Mouse (Mus musculus): ENCODE data around the gene Med27.

Med27 gene

DNA sequence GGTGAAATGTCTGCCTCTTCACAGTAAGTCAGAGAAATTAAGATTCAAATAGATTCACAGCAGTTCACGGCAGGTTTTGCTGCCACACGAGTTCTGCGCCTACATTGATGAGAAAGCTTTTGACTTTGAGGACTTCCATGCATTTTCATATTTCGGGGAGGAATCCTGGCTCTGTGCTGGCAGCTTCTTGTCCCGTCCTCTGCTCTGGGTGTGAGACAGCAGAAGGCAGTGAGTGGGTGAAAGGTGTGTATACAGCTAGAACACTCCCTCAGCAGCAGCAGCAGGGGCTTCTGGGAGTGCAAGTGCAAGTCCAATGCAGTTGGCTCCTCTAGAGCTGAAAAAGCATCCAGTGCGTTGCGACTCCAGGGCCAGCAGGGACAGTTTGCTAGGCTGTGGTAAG lies 53.6 kb downstream of the Med27 start:
- DNase-seq (ENCODE audit: low spot score) = no peak

DNA sequence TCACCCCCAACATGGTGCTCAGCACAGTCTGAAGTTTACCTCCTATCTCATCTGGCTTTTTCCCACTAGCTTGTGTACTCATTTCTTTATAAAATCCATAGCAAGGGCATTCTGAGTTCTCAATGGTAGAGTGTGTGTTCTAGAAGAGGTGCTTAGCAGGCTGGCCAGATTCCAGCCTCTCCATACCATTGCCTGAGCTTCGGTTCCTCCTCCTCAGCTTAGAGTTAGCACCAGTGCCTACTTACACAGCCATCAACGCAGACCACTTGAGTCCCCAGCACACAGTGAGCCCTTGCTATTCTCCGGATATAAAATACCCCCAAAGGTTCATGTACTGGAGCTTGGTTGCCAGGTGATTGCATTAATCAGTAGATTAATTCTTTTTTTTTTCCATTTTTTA lies 54.2 kb downstream of the Med27 start:
- DNase-seq (ENCODE audit: low spot score) = no peak

DNA sequence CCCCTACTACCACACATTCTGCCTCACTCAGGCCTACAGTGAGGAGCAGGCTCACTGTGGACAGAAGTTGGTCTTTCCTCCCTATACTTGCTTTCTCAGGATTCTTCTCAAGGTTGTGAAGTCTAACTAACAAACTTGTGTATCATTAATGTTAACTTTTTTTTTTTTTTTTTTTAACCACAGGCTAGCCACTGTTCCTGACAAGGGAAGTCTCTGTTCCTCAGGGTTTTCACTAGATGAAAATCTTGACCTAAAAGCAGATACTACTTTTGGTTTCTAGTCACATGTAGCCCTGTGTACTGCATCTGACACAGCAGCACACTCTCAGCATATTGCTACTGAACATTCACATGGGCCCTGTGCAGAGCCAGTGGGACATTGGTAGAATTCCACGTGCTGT lies 55.2 kb downstream of the Med27 start:
- no peak for DNase-seq (ENCODE audit: low spot score)

DNA sequence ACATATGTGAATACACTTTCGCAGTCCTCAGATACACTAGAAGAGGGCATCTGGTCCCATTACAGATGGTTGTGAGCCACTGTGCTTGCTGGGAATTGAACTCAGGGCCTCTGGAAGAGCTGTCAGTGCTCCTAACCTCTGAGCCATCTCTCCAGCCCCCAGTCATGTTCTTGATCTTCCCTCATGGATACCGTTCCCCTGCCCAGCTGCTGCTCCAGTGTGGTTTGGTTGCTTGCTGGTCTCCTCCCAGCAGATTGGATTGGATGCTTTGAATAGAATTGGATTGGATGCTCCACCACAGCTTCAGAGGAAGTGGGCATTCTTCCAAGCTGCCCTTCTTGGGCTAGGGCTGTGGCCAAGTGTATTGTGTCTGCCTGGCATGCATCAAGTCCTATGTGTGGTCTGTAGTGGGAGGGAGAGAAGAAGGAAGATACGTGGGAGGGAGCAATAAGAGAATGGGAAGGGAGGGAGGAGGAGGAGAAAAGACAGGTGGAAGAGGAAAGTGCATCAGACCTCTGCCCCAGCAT lies 56.0 kb downstream of the Med27 start:
- no peak for DNase-seq (ENCODE audit: low spot score)

DNA sequence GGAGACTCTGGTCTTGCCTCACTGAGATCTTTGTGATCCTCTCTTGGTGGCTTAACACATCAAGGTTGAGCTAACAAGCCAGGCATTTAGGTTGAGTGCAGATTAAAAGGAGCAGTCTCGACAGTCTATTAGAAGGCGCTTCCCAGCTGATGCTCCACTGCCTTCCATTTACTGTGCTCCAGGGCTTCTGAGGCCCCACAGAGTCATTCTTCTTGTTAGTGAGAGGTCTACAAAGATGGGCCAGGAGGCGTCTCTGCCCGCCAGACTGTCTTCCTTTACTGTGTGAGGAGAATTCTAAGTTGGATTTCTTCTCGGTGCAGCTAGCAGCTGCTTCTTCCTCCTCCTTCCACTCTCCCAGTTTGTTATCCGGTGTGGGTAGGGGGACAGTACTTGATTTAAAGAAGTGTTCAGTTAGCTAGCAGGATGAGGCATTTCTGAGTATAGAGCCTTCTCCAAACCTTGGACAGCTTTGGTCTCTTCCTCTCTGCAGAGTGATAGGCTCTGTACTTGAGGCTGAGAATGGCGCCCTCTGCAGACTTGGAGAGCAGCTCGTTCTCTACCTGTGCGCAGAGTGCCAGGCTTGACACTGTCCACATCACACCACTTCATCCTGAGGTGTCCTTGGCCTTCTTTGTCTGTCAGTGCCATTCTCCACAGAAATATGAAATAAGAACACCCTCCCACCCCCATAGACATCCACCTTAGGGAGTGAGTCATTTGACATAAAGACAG lies 57.3 kb downstream of the Med27 start:
- DNase-seq (ENCODE audit: low spot score) = no peak

DNA sequence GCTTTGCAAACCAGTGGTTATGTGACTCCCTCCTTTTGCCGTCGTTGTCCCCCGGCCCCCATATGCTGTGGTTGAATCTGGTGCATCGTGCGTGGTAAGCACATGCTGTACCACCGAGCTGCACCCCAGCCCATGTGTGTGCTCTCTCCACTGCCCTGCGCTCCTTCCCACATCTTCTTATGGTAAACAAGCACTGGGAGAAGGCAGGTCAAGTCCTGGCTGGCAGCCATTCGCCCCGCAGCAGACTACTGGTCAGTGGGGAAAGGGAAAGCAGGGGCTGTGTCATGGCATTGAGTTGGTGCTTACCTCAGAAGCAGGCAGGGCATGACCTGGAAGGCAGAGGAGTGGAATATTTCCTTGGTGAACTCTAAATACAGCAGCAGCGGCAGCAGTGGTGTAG lies 58.3 kb downstream of the Med27 start:
- no peak for DNase-seq (ENCODE audit: low spot score)

DNA sequence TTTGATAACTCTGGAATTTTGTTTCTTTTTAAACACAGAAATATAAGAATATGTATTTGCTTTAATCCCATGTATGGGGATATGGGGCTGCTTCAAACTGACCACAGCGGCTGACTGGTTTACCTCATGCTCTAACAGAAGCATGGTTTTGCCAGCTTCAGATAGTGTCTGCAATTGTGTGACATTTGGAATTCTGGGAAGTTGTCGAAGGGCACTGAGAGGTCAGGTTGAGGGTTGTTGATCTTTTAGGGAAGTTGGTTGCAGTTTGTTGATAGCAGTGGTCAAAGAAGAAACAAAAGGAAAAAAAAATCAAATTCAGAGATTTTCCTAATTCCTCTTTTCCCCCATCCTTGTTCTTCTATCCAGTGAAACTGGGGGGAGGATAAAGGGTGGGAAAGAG lies 59.2 kb downstream of the Med27 start:
- no peak for DNase-seq (ENCODE audit: low spot score)

DNA sequence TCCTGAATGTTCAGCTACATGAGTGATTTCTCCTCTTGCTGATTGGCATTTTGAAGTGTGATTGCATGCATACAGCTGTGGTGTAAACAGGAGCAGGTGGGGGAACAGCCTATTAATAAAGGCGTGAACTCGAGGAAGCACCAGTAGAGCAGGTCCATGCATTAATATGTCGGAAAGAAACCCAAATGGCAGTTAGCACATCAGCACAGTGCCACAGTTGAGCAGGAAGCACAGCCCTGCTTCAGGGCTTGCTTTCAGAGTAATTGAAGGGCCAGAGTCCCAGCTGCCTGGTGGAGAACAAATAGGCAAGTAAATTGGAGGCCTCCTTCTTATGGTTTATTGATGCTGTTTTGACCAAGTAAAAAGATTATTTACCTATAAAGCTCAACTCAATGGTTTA lies 60.7 kb downstream of the Med27 start:
- no peak for DNase-seq (ENCODE audit: low spot score)

DNA sequence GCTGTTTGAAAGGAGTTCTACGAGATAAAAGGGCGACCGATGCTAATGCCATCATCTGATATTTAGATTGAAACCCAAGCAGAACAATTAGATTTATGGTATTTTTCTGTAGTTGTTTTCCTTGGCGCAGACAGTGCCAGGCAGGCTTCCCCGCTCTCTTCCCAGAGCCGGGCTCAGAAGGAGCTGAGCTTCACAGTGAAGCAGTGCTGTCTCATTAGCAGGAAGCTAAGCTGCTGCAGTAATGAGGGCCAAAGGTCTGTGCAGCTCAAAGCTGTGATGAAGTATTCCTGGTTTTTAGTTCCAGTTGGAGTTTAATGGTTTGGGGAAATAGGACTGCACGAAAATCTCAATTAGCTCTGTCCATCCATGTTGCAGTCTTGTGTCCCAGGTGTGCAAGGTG lies 61.1 kb downstream of the Med27 start:
- DNase-seq (ENCODE audit: low spot score) = no peak

DNA sequence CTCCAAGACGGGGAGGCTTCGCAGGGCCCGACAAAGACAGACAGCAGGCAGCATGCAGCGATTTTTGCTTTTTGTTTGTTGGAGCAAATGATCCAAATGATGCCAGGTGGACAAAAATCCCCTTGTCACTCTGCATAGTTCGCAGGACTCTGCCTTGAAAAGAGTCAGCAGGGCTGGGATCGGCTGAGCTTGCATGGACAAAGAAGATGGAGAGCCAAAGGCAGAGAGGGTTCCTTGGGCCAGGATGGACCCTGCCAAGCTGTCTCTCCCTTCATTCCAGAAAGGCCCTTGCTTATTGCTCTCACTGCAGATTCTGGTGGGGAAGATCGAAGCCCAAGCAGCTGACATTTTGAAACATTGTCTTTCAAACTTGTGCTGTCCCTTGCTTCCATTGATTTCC lies 64.3 kb downstream of the Med27 start:
- no peak for DNase-seq (ENCODE audit: low spot score)

DNA sequence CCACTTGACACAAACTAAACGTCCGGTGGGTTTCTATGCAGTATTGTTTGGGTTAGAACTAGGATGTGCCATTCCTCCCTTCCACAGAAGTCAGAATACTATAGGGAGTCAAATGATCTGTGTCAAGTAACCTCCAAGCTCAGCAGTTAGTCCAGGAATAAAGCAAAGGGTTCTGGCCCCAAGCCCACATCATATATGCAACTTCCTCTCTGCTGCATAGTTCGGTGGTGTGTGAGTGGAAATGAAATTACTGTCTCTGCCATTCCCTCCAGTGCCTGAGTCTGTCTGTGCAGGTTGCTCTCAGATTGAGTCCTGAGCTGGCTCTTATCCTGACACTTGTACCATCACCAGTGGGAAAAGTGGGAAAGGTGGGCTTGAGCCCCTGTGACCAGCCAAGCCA lies 65.8 kb downstream of the Med27 start:
- no peak for DNase-seq (ENCODE audit: low spot score)

DNA sequence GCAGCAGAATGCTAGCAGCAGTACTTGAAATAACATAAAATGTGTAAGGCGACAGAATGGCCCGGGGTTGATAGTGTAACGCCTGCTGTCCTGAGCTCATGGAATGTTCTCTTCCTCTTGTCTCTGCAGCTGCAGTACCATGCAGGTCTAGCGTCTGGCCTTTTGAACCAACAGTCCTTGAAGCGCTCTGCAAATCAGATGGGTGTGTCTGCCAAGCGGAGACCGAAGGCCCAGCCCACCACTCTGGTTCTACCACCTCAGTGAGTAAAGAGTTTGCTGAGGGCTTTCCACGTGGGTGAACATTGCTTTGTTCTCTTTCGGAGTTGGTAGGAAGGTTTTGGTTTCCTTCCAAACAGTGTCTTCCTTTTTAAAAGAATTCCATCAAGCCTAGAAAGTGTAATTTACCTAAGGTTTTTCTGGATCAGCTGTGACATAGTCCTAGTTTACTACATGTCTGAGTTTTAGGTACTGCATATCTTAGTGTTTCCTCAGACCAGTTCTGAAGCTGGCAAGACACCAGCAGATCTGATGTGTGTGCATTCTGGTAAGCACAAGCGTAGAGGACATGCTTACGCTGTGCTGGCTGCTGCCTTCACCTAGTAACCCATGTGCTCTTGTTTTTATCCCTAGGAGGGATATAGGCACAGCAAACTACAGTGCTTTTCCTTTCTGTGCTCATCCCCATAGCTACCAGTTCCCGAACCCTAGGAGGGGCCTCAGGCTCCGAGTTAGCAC lies 66.8 kb downstream of the Med27 start:
- DNase-seq (ENCODE audit: low spot score) = no peak

DNA sequence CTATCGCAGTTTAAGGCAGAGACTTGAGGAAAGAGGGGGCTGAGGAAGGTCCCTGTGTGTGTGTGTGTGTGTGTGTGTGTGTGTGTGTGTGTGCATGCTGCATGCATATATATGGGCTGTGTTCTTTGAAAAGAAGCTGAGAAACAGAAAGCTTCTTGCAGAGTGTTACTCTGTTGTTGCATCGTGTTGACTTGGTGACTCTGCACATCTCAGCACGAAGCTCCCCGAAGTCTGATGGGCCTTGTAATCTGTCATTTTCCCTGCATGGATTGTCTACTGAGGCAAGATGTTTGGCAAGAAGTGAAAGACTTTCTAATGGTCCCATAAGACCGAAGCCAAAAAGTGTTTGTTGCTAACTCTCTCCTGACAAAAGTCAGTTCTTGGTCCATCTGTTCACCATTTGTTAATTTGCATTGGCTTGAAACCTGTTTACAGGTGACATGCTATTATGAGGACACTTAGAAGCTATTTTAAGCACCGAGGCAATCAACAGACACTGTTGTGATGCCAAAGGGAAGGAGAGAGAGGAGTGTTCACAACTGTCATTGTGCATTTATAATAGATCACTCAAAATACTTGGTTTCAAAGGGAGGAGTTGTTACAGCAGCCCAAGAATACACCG lies 68.3 kb downstream of the Med27 start:
- DNase-seq (ENCODE audit: low spot score) = no peak

DNA sequence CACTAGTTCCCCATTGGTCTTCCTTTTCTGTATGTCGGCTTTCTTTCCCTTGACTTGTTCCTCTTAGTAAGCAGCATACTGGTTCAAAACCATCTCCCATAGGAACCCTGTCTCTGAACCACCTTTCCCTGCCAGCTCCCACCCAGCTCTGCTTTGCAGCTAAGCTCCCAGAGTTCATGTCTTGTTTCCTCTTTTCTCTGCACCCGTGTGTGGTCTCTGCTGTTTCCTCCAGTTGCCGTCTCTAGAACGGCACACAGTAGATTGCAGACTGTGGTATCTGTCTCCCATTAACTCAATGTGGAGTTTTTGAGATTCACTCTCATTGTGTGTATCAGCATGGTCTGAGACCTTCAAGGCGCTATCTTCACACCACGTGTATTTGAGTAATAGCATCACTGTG lies 71.9 kb downstream of the Med27 start:
- DNase-seq (ENCODE audit: low spot score) = no peak

DNA sequence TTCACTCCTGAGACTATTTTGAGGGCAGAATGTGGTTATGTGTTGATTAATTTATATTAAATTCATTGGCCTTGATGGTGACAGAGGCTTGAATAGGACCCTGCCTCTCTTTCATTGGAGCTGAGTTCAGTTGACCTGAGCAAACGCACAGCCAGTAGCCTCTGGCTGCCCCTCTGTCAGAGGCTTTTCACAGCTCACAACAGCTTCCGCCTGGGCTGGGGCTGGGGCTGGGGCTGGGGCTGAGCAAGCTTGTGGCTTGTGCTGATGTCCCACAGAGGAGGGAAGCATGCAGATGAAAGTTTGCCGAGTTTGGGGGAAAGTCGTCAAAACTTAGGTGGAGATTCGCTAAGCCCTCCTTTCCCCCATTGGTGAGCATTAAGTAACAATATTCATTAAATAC lies 72.8 kb downstream of the Med27 start:
- DNase-seq (ENCODE audit: low spot score) = no peak

DNA sequence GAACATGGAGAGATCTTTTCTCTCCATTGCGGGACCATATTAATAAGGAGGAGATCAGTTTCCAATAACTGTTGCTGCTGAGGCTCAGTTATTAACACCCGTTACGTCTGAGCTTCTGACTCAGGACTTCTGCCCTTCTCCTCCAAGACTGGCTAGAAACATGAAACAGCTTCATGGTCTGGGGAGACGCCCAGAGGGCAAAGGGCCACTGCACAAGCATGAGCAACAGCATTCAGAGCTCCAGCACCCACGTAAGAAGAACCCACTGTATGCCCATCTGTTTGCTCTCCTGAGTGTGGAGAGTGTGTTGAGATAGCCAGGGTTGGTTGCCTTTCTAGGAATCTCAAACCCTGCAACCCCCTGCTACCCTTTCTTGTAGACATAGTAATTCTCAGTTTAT lies 73.3 kb downstream of the Med27 start:
- no peak for DNase-seq (ENCODE audit: low spot score)

DNA sequence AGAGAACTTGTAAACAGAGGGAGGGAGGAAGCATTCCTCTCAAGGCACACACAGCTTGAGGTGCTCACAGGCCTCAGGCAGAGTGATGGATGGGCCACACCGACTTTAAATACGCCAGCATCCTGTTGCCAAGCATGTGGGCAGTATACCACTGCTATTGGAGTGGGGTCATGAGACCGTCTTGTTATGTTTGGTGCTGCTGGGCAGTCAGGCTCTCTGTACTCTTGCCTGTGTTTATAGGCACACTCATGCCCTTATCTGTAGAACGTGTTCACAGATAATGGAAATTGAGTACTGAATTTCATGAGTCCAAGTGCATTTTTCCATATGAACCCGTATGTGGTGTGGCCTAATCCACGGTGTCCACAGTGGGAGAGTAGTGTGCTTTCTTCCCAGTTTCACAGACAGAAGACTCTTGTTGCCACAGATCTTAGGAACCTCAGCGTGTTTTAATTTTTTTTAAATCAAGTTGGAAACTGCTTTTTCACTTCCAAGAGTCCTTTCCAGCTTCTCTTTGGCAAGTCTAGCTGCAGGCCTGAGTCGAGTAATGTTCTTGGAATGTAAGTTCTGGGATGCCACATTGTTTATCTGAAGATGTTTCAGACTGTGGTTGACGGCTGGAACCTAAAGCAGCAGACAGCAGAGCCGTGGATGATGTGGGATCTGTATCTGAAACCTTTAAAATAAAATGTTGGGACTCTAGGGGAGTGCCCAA lies 75.7 kb downstream of the Med27 start:
- no peak for DNase-seq (ENCODE audit: low spot score)

DNA sequence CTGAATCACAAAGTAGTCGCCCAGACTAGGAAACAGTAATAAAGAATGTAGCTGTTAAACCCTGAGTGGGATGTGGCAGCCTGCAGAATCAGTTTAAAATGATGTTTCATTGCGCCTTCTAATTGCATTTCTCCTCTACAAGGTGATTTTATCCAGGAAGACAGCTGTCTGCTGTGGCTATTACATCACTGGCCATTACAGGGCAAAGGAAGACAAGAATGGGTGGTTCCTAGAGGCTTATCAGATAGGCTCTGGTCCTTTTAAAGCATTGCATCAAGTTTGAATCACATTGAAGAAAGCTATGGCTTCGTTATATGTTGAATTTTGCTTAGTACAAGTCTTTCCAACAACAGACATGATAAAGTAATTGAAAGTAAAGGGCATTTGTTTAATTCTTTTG lies 76.4 kb downstream of the Med27 start:
- no peak for DNase-seq (ENCODE audit: low spot score)

DNA sequence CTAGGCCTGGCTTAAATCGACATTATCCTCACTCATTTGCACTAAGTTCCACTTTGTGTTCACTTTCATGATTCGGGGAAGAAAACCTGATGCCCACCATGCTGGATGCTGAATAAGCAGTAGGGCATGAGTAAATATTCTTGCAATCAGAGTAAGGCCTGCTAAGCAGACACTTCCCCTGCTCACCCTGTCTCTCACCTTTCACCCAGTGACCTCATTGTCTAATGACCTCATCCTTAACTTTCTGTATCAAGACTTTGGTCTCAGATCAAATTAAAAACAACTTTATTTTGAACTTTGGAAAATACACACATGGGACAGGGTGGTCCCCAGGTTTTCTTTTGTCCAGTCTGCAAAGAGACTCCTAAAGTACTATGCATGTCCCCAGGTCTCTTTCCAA lies 78.8 kb downstream of the Med27 start:
- no peak for DNase-seq (ENCODE audit: low spot score)

DNA sequence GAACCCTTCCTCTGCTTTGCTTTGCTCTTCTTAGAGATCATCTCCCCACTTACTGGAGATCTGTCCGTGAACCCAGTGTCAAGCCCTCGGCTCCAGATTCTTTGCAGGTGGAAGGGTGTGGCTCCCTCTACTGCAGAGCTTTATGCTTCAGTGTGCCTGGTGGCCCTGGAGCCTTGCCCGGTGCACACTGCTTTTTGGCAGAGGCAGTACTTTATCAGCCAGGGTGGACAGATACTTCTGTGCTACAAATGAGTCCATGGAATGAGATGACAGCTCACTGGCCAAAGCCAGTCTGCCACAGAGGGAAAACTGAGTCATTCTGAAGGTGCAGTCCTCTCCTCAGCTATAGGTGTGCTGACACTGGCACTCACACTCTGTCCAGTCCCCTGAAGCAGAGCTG lies 80.1 kb downstream of the Med27 start:
- no peak for DNase-seq (ENCODE audit: low spot score)

DNA sequence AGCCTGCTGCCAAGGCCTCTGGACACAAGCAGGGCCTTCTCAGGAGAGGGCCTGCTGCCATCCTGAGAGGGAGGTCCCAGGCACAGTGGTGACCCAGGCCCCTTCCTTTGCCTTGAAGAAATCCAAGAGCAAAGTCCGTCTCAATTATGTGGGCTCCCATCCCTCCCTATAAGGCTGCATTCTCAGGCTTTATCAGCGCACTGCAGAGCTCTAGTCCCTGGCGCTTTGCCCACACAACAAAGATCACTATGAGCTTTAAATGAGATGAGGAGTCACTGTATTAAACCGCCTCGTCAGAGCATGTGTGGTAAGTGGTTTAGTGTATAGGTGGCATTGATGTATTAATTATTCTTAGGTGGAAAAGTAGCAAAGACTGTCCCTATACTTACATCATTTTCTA lies 85.9 kb downstream of the Med27 start:
- DNase-seq (ENCODE audit: low spot score) = peak; percentile 17

DNA sequence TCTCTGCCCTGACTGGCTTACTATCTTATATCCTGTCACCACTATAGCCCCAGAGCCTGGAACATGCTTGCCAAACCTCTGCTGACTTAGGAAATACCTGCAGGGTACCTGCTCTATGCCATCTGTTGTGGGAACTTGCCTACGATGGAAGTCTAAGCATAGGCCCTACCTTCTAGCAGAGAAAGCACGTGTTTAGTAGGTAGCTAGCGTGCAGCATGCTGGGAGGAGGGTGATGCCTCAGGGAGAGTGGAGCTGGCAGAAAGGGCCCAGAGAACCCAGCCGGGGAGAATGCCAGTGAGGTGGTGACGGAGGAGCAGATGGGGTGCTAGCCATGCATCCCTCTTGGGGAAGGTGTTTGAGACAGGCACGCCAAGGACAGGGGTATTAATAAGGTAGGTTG lies 89.8 kb downstream of the Med27 start:
- no peak for DNase-seq (ENCODE audit: low spot score)

DNA sequence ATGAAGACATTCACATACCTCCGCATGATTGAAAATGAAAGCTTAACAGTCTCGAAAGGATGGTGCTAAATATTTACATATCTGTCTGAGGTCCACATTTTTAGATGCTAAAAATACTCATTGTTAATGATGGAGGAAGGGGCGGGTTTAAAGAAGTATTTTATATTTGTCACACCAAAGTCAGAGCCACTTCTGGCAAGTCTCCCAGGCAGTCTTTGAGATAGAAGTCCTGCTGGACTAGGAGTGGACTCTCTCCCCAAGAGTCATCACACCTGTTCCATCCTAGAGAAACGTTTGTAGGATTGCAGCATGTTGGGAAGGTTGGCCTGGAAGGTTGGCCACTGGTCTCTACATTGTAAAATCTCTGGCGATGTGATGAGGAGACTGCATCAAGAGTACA lies 90.5 kb downstream of the Med27 start:
- no peak for DNase-seq (ENCODE audit: low spot score)

Data from spleen, adult 12 weeks (tissue).